In genomic region chrX:60404668-60405044, GRCm38 (mm10) we compare ENCODE assay signal across 8 mouse cellular contexts.
DNase-seq lines count a peak whose midpoint lies in the region; ATAC-seq and TF ChIP-seq lines count a peak whose summit lies in the region.

No protein-coding gene starts in this region.

- H3K27me3 ChIP-seq in hindbrain, postnatal 0 days (ENCODE audit: insufficient read depth, low read length): no peaks in the 10 kb centered on the region

- peak overlapping the region; percentile 68 for H3K9ac ChIP-seq in hindbrain, postnatal 0 days (replicated peaks; ENCODE audit: low read length)

- H3K4me2 ChIP-seq in hindbrain, postnatal 0 days (ENCODE audit: low read depth, low read length): peak overlapping the region; percentile 40; the same call in 1 of the 2 replicates

- DNase-seq in adrenal gland, adult 2 months: peak; percentile 93
- DNase-seq in embryo, embryonic 10 days (ENCODE audit: low spot score): peak; percentile 88
- peak; percentile 74 to 81 for DNase-seq in gastrocnemius, adult 8-10 months (ENCODE audit: low spot score in 2 of 2)
- DNase-seq in hindbrain, postnatal 0 days (ENCODE audit: low spot score): peak; percentile 91
- peak; percentile 76 to 84 for DNase-seq in left cerebral cortex, adult 18-20 months (ENCODE audit: low spot score in 2 of 2)
- DNase-seq in lung, postnatal 4 days: peak; percentile 91 to 92
- DNase-seq in right cerebral cortex, postnatal 14 days: peak; percentile 75
- peak; percentile 76 to 81 for DNase-seq in urinary bladder, postnatal 4 days (ENCODE audit: low spot score in 2 of 2)

- WGBS in hindbrain, postnatal 0 days: 23% methylated on average over 17 of the region's 17 CpGs

- H3K9me3 ChIP-seq in hindbrain, postnatal 0 days (ENCODE audit: low read length): no peaks in the 10 kb centered on the region

- peak; percentile 67 for TF ChIP-seq CTCF in hindbrain, postnatal 0 days (IDR thresholded peaks at IDR 0.05; ENCODE audit: low read depth)

- no peaks in the 10 kb centered on the region for H3K36me3 ChIP-seq in hindbrain, postnatal 0 days (ENCODE audit: insufficient read depth, low read length)

- H3K4me3 ChIP-seq in hindbrain, postnatal 0 days (ENCODE audit: low read length): peak overlapping the region; percentile 65

- peak; percentile 96 for ATAC-seq in hindbrain, postnatal 0 days

- H3K27ac ChIP-seq in hindbrain, postnatal 0 days: peak overlapping the region; percentile 88

- no peaks in the 10 kb centered on the region for H3K4me1 ChIP-seq in hindbrain, postnatal 0 days (ENCODE audit: insufficient read depth, low read length)

Comparison
In these comparisons a context has a peak if more than half of its experiments do, and no peak if none do; other contexts are left out.
1. Peak in every context shown above with its lines: DNase-seq, ATAC-seq, H3K4me3 ChIP-seq and H3K27ac ChIP-seq.